Mouse (Mus musculus) liver, embryonic 16.5 days (tissue): Measurements from ENCODE around the gene Rab17. TPM values are rescaled to one million over a fixed set of nuclear protein-coding genes. Genes with fewer than 3 reads are reported as not detected.

ENCODE experiments used
- ATAC-seq: fragments of 200-750 bp; cut with Nextera tagmentation; 2 replicates; pipeline ENCODE4 v1.8.0; 2017; ENCODE audit warnings: low read depth, mild to moderate bottlenecking, moderate number of reproducible peaks, moderate library complexity
- H3K27ac ChIP-seq: fragments of 300-500 bp; sonication (generic); 2 replicates; pipeline ENCODE4 v1.5.1; 2014; ENCODE audit warnings: mild to moderate bottlenecking, low read length
- H3K27me3 ChIP-seq: fragments of 300-500 bp; sonication (generic); 2 replicates; pipeline ENCODE4 v1.6.1; 2014; ENCODE audit warnings: low read depth, low read length, mixed read lengths; ENCODE audit not compliant: control insufficient read depth, insufficient read depth
- H3K36me3 ChIP-seq: fragments of 300-500 bp; sonication (generic); 2 replicates; pipeline ENCODE4 v1.6.1; 2014; ENCODE audit warnings: mild to moderate bottlenecking; ENCODE audit not compliant: control insufficient read depth, insufficient read depth
- H3K4me1 ChIP-seq: fragments of 300-500 bp; sonication (generic); 2 replicates; pipeline ENCODE4 v1.6.1; 2014; ENCODE audit warnings: low read depth, low read length, mixed read lengths; ENCODE audit not compliant: control insufficient read depth
- H3K4me2 ChIP-seq: fragments of 300-500 bp; sonication (generic); 2 replicates; pipeline ENCODE4 v1.6.1; 2014; ENCODE audit warnings: low read depth, low read length, mixed read lengths
- H3K4me3 ChIP-seq: fragments of 300-500 bp; sonication (generic); 2 replicates; pipeline ENCODE4 v1.5.1; 2014; ENCODE audit warnings: low read depth, mild to moderate bottlenecking, low read length
- H3K9ac ChIP-seq: fragments of 300-500 bp; sonication (generic); 2 replicates; pipeline ENCODE4 v1.6.1; 2014; ENCODE audit warnings: low read depth, low read length
- H3K9me3 ChIP-seq: fragments of 300-500 bp; sonication (generic); replicated peaks from 2 replicates; pipeline ENCODE4 v1.6.1; 2016; ENCODE audit warnings: low read length; ENCODE audit not compliant: control insufficient read depth
- WGBS: fragments of 180-500 bp; shearing (Covaris S2); extraction: QIAGEN DNeasy Blood & Tissue Kit; methylation state at CpG from one replicate; pipeline ENCODE4 v1.1.7; 2014; ENCODE audit not compliant: insufficient replicate concordance; 5-methylcytosine and 5-hydroxymethylcytosine counted together
- polyA plus RNA-seq: library from polyadenylated mRNA; unstranded; fragments of >200 nt; fragmentation: Nextera tagmentation; extraction: Ambion mirVana; gene quantifications from 2 replicates; pipeline ENCODE4 v1.2.1, GENCODE M21; 2015

Rab17 gene
- polyA plus RNA-seq, 1 experiment from 2014 or later: 7.4 TPM

GRCm38 (mm10) chr1:91008147-91008682 is 38.8 kb upstream of the Rab17 start:
- H3K27me3 ChIP-seq: no peaks in the 10 kb centered on the region
- H3K9ac ChIP-seq: no peak overlapping the region
- 71% methylated on average over 14 of the region's 14 CpGs for WGBS
- H3K4me3 ChIP-seq: no peak overlapping the region
- no peaks in the 10 kb centered on the region for H3K36me3 ChIP-seq
- no peaks in the 10 kb centered on the region for H3K9me3 ChIP-seq
- no peak for ATAC-seq
- no peaks in the 10 kb centered on the region; the same call in none of the 2 replicates for H3K4me1 ChIP-seq
- H3K4me2 ChIP-seq: no peak overlapping the region
- H3K27ac ChIP-seq: no peak overlapping the region

GRCm38 (mm10) chr1:91006708-91007107 is 37.2 kb upstream of the Rab17 start:
- H3K27me3 ChIP-seq: no peaks in the 10 kb centered on the region
- no peak overlapping the region for H3K27ac ChIP-seq
- ATAC-seq: no peak
- no peaks in the 10 kb centered on the region for H3K36me3 ChIP-seq
- H3K4me3 ChIP-seq: no peak overlapping the region
- H3K9me3 ChIP-seq: no peaks in the 10 kb centered on the region
- H3K4me1 ChIP-seq: no peaks in the 10 kb centered on the region; the same call in none of the 2 replicates
- no peak overlapping the region for H3K9ac ChIP-seq
- no peak overlapping the region for H3K4me2 ChIP-seq
- WGBS: 75% methylated on average over 9 of the region's 9 CpGs

DNA sequence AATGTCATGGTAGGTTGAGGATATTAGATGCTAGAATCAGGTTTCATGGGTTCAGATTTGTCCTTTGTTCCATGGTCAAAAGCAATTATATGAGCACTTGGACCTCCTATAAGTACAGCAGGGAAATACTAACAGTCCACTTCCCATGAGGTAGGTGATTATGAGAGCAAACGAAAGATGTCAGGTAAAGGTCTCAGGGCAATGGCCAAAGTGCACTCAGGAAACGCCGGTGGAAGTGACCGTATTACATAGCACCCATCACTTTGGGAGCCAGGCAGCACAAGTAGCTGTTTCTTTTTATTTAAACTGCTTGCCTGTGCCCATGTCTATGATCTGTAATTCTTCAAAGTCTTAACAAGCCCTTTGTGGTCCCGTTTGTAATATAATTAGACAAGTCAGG is 36.6 kb upstream of the Rab17 start:
- H3K9ac ChIP-seq: no peak overlapping the region
- H3K9me3 ChIP-seq: no peaks in the 10 kb centered on the region
- no peaks in the 10 kb centered on the region for H3K27me3 ChIP-seq
- H3K36me3 ChIP-seq: no peaks in the 10 kb centered on the region
- ATAC-seq: peak; percentile 64
- no peak overlapping the region for H3K4me3 ChIP-seq
- H3K4me1 ChIP-seq: no peaks in the 10 kb centered on the region; the same call in none of the 2 replicates
- 58% methylated on average over 5 of the region's 5 CpGs for WGBS
- peak overlapping the region; percentile 26; the same call in 1 of the 2 replicates for H3K4me2 ChIP-seq
- no peak overlapping the region for H3K27ac ChIP-seq

- no peak for ATAC-seq
- peaks cover 10% of the 10 kb centered on the region for H3K27me3 ChIP-seq
- 55% methylated on average over 8 of the region's 8 CpGs for WGBS
- no peak overlapping the region for H3K4me2 ChIP-seq
- no peak overlapping the region for H3K4me3 ChIP-seq
- H3K36me3 ChIP-seq: no peaks in the 10 kb centered on the region
- no peak overlapping the region for H3K9ac ChIP-seq
- no peaks in the 10 kb centered on the region for H3K9me3 ChIP-seq
- no peak overlapping the region for H3K27ac ChIP-seq
- no peaks in the 10 kb centered on the region; the same call in none of the 2 replicates for H3K4me1 ChIP-seq
These were observed 34.2 kb upstream of the Rab17 start for GRCm38 (mm10) chr1:91003522-91004253.

GRCm38 (mm10) chr1:91002641-91003040 is 33.2 kb upstream of the Rab17 start:
- H3K9me3 ChIP-seq: no peaks in the 10 kb centered on the region
- H3K27ac ChIP-seq: no peak overlapping the region
- H3K4me2 ChIP-seq: no peak overlapping the region
- ATAC-seq: no peak
- no peak overlapping the region for H3K4me3 ChIP-seq
- no peak overlapping the region for H3K9ac ChIP-seq
- H3K27me3 ChIP-seq: peaks cover 16% of the 10 kb centered on the region
- no peaks in the 10 kb centered on the region for H3K36me3 ChIP-seq
- 46% methylated on average over 3 of the region's 3 CpGs for WGBS
- H3K4me1 ChIP-seq: no peaks in the 10 kb centered on the region; the same call in none of the 2 replicates

GRCm38 (mm10) chr1:91001871-91002539 is 32.5 kb upstream of the Rab17 start:
- H3K27me3 ChIP-seq: peaks cover 16% of the 10 kb centered on the region
- no peak for ATAC-seq
- WGBS: 60% methylated on average over 3 of the region's 3 CpGs
- H3K9ac ChIP-seq: no peak overlapping the region
- H3K27ac ChIP-seq: no peak overlapping the region
- no peaks in the 10 kb centered on the region for H3K36me3 ChIP-seq
- no peak overlapping the region for H3K4me2 ChIP-seq
- H3K4me3 ChIP-seq: no peak overlapping the region
- no peaks in the 10 kb centered on the region for H3K9me3 ChIP-seq
- no peaks in the 10 kb centered on the region; the same call in none of the 2 replicates for H3K4me1 ChIP-seq

- H3K9me3 ChIP-seq: no peaks in the 10 kb centered on the region
- H3K27ac ChIP-seq: no peak overlapping the region
- H3K4me2 ChIP-seq: no peak overlapping the region
- no peaks in the 10 kb centered on the region; the same call in none of the 2 replicates for H3K4me1 ChIP-seq
- H3K36me3 ChIP-seq: no peaks in the 10 kb centered on the region
- WGBS: 48% methylated on average over 3 of the region's 3 CpGs
- H3K4me3 ChIP-seq: no peak overlapping the region
- no peak overlapping the region for H3K9ac ChIP-seq
- H3K27me3 ChIP-seq: peaks cover 16% of the 10 kb centered on the region
- ATAC-seq: no peak
These were observed 31.6 kb upstream of the Rab17 start for GRCm38 (mm10) chr1:91001101-91001500.

DNA sequence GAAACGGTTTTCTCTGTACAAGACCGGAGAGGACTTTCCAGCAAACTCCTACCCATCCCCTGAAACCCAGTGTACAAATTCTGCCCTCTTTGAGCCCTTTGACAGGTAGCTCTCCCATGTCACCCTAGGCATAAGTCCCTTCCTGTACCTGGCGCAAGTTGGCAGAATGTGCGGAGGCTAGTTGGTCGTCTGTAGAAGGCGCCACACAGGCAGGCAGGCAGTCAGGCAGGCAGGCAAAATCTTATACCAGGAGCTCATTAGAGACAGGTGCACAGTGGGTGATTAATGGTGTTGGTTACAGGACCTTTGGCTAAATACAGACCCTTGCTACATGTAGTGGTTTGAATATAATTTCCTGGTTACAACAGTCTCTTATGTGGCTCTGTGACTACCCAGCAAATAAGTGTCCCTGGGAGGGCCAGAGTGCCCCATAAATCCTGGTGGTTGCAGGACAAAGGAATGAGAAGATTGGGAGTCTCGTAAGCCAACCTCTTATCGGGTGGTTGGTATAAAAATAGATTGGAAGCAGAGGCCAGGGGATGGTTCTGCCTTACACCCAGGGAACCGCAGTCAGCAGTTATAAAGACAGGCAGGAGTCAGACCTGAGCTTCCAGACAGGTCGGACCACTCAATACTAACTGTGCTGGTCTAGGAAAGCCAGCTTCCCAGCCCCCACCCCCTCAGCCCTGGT is 30.6 kb upstream of the Rab17 start:
- Histone ChIP-seq H3K9ac (no peak overlapping the region), H3K4me1 (no peaks in the 10 kb centered on the region; the same call in none of the 2 replicates), H3K36me3 (no peaks in the 10 kb centered on the region), H3K9me3 (no peaks in the 10 kb centered on the region), H3K27me3 (peaks cover 16% of the 10 kb centered on the region), H3K27ac (no peak overlapping the region), H3K4me2 (no peak overlapping the region), H3K4me3 (no peak overlapping the region)
- no peak for ATAC-seq
- 41% methylated on average over 10 of the region's 10 CpGs for WGBS
